Mouse (Mus musculus): ENCODE results near the gene Inhbc.

DNA sequence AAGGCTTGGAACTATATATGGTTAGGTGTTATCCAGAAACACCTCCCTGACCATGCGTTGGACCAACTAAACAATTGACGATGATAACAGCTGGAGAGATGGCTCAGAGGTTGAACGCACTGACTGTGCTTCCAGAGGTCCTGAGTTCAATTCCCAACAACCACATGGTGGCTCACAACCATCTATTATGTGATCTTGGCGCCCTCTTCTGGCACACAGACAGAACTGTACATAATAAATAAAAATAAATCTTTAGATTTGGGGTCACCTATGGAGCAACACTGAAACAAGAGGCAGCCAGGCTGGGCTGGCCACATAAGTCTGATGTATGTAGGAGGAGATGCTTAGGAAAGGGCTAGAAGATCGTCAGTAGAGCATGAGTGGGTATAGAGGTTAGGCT, 37.1 kb downstream of the Inhbc start:
- peak; percentile 55 for TF ChIP-seq CTCF (IDR thresholded peaks at IDR 0.05)
- no peak for TF ChIP-seq EP300 (IDR thresholded peaks at IDR 0.05; ENCODE audit: insufficient read depth, low read depth, low read length)
- TF ChIP-seq POLR2A (IDR thresholded peaks at IDR 0.05; ENCODE audit: insufficient read depth, low read depth, low read length), result no peak
